Mouse (Mus musculus) kidney, adult 2 months (tissue): ENCODE results near the gene Dlx3.

Experiments
- CTCF ChIP-seq: fragments of 200-500 bp; conservative IDR thresholded peaks from 2 replicates; pipeline ENCODE4 v1.5.1; 2011; ENCODE audit warnings: low read depth, mild to moderate bottlenecking, control low read depth, low read length, moderate library complexity, mixed read lengths; ENCODE audit not compliant: insufficient read depth, insufficient read length
- POLR2A ChIP-seq: fragments of 200-500 bp; IDR thresholded peaks from one replicate; pipeline ENCODE4 v1.6.1; 2011; ENCODE audit warnings: low read depth, low read length, control low read depth

GRCm38 (mm10) chr11:95084811-95085382 is 35.0 kb upstream of the Dlx3 start:
- TF ChIP-seq POLR2A (no peak), CTCF (no peak)
